Mouse (Mus musculus): ENCODE measurements around the gene Hist1h1b.
"Not testable (repeated sequence)": the region's sequence is repeated elsewhere in the genome, so short reads cannot be mapped to it uniquely, and the experiment has no call there.

DNA sequence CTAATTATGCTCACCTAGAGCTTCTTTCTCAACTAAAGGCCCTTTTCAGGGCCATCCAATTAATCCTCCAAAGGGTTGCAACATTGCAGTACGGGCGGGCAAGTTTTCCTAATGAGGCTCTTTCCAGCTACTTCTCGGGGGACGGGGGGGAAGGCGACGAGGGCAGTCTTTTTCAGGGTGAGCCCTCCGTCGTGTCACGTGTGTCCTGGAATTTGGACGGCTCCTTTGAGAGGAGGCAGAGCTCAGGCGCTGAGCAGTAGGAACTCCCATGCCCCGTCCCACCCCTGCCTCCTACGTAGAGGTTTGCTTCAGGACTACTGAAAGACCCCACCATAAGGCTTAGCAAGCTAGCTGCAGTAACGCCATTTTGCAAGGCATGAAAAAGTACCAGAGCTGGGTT, 31.7 kb upstream of the Hist1h1b start:
- TF ChIP-seq MAX (IDR thresholded peaks at IDR 0.05; ENCODE audit: low read depth); E2F4 (IDR thresholded peaks at IDR 0.05; ENCODE audit: insufficient read depth): not testable (repeated sequence)
- TF ChIP-seq POLR2A (IDR thresholded peaks at IDR 0.05; ENCODE audit: insufficient read length, low read depth): peak; percentile 34
